19 mouse cellular contexts compared by ENCODE assay signal in the genomic region with DNA sequence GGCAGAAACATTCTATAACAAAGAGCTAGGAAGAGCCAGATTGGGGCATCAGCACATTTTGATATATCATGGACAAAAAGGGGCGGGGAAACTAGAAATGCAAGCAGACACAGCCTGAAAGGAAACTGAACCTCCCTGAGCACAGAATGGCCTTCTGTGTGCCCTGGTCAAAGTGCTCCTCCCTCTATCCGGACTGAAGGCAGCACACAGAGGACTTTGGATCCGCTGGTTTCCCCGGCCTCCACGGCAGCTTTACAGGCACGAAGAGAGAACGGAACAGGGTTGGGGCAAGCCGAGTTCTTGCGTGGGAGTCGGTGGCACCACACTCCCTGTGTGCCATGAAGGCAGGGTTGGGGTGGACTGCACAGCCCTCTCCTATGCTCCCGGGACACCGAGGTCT.
DNase-seq lines count a peak whose midpoint lies in the region; ATAC-seq and TF ChIP-seq lines count a peak whose summit lies in the region.
"Had no signal": no experiment of that assay in that cellular context is flagged by ENCODE, and none has a peak within 500 bp of the region (broad histone marks: within the 10 kb centered on the region; RNA-seq: fewer than 3 reads in every experiment).

No protein-coding gene starts in this region.

- no peak for TF ChIP-seq EP300 in liver, embryonic 14.5 days (IDR thresholded peaks at IDR 0.05; ENCODE audit: low read depth)

- DNase-seq in neural tube, embryonic 11.5 days (ENCODE audit: low spot score) = no peak
- no peak for DNase-seq in neural tube, embryonic 10.5 days (ENCODE audit: extremely low spot score, low spot score)
- DNase-seq in kidney, postnatal 10 days = peak; percentile 48
- peak in 1 of 3 experiments; percentile 27 for DNase-seq in liver, embryonic 14.5 days (ENCODE audit: low read depth in 3 of 3, low spot score in 3 of 3)
- DNase-seq in yolk sac, embryonic 10.5 days (ENCODE audit: low spot score) = peak; percentile 55
- no peak for DNase-seq in cerebellum, postnatal 14 days
- no peak for DNase-seq in frontal cortex, adult 2 months (ENCODE audit: extremely low spot score in 1 of 2, low spot score in 1 of 2)
- no peak for DNase-seq in left cerebral cortex, adult 11 months (ENCODE audit: low spot score)
- DNase-seq: cerebellum, adult 2 months; gastrocnemius, postnatal 14 days; heart, adult 2 months; spleen, adult 18-20 months; thymus, adult 2 months had no signal

- H3K9ac ChIP-seq in neural tube, embryonic 11.5 days (ENCODE audit: low read length) = 0 out of 2 replicates have a peak overlapping the region, but pooled peaks have one; percentile 10
- H3K9ac ChIP-seq in liver, embryonic 14.5 days (replicated peaks) = no peak overlapping the region
- H3K9ac ChIP-seq: limb, embryonic 12.5 days; lung, embryonic 15.5 days; neural tube, embryonic 12.5 days had no signal

- no peaks in the 10 kb centered on the region for H3K36me3 ChIP-seq in neural tube, embryonic 11.5 days (ENCODE audit: control insufficient read depth, insufficient read depth, low read length)
- H3K36me3 ChIP-seq in liver, embryonic 14.5 days (replicated peaks; ENCODE audit: control insufficient read depth, insufficient read depth, low read depth) = no peaks in the 10 kb centered on the region
- H3K36me3 ChIP-seq: lung, embryonic 15.5 days; neural tube, embryonic 12.5 days had no signal

- no peaks in the 10 kb centered on the region for H3K9me3 ChIP-seq in neural tube, embryonic 11.5 days (ENCODE audit: control insufficient read depth, low read length)
- H3K9me3 ChIP-seq in liver, embryonic 14.5 days (ENCODE audit: control insufficient read depth, low read length) = no peaks in the 10 kb centered on the region
- H3K9me3 ChIP-seq: limb, embryonic 12.5 days; lung, embryonic 15.5 days; midbrain, embryonic 10.5 days; neural tube, embryonic 12.5 days had no signal

- ATAC-seq in neural tube, embryonic 11.5 days (ENCODE audit: insufficient read depth, low FRiP score, low TSS enrichment) = no peak
- peak; percentile 11; the same call in 1 of the 2 replicates for ATAC-seq in liver, embryonic 14.5 days (ENCODE audit: insufficient read depth)
- ATAC-seq: forebrain, embryonic 14.5 days; hindbrain, embryonic 16.5 days had no signal

- H3K4me2 ChIP-seq in neural tube, embryonic 11.5 days (ENCODE audit: low read depth) = no peak overlapping the region
- no peak overlapping the region for H3K4me2 ChIP-seq in liver, embryonic 14.5 days (ENCODE audit: low read depth)
- H3K4me2 ChIP-seq: limb, embryonic 12.5 days; lung, embryonic 15.5 days; neural tube, embryonic 12.5 days had no signal

- no peak for TF ChIP-seq CTCF in liver, embryonic 14.5 days (IDR thresholded peaks at IDR 0.05; ENCODE audit: low read depth)

- H3K27me3 ChIP-seq in neural tube, embryonic 11.5 days (ENCODE audit: control insufficient read depth, insufficient read depth, low read length) = no peaks in the 10 kb centered on the region
- no peaks in the 10 kb centered on the region for H3K27me3 ChIP-seq in liver, embryonic 14.5 days (ENCODE audit: control insufficient read depth, insufficient read depth, low read length)
- H3K27me3 ChIP-seq: limb, embryonic 12.5 days; lung, embryonic 15.5 days; neural tube, embryonic 12.5 days had no signal

- H3K27ac ChIP-seq in neural tube, embryonic 11.5 days (ENCODE audit: low read depth, low read length) = no peak overlapping the region
- H3K27ac ChIP-seq in liver, embryonic 14.5 days = no peak overlapping the region
- H3K27ac ChIP-seq: heart, adult 2 months; limb, embryonic 12.5 days; lung, embryonic 15.5 days; midbrain, embryonic 10.5 days; neural tube, embryonic 12.5 days had no signal

- H3K4me3 ChIP-seq in neural tube, embryonic 11.5 days (ENCODE audit: low read depth, low read length) = no peak overlapping the region
- no peak overlapping the region for H3K4me3 ChIP-seq in liver, embryonic 14.5 days (ENCODE audit: insufficient read depth in 1 of 2, low read depth in 2 of 2, low read length in 2 of 2)
- H3K4me3 ChIP-seq: heart, adult 2 months; limb, embryonic 12.5 days; lung, embryonic 15.5 days; midbrain, embryonic 10.5 days; neural tube, embryonic 12.5 days had no signal

- 89% methylated on average over 12 of the region's 12 CpGs for WGBS in neural tube, embryonic 11.5 days
- WGBS in liver, embryonic 14.5 days (ENCODE audit: insufficient replicate concordance) = 60% methylated on average over 12 of the region's 12 CpGs

- H3K4me1 ChIP-seq in neural tube, embryonic 11.5 days (ENCODE audit: control insufficient read depth, insufficient read depth, low read length) = no peaks in the 10 kb centered on the region
- H3K4me1 ChIP-seq in liver, embryonic 14.5 days (replicated peaks; ENCODE audit: control insufficient read depth in 2 of 2, insufficient read depth in 2 of 2, low read length in 1 of 2) = peaks cover 0 to 3% of the 10 kb centered on the region in 2 experiments; a peak in 2 of 4 replicates
- H3K4me1 ChIP-seq: limb, embryonic 12.5 days; neural tube, embryonic 12.5 days had no signal

Comparison
In these comparisons a context has a peak if more than half of its experiments do, and no peak if none do; other contexts are left out.
1. DNase-seq: peak in kidney, postnatal 10 days (single experiment) and yolk sac, embryonic 10.5 days (single experiment); none in neural tube, embryonic 11.5 days (single experiment), neural tube, embryonic 10.5 days (single experiment), cerebellum, postnatal 14 days (0 of 2), frontal cortex, adult 2 months (0 of 2) and left cerebral cortex, adult 11 months (single experiment).